Mouse (Mus musculus): ENCODE measurements around the gene C2cd5.

Gene C2cd5

GRCm38 (mm10) chr6:143041578-143041977, 58.4 kb downstream of the C2cd5 start:
- Histone ChIP-seq H3K4me3 (replicated peaks; ENCODE audit: low read length) (no peak overlapping the region), H3K36me3 (ENCODE audit: insufficient read depth, low read length) (peaks cover 79% of the 10 kb centered on the region), H3K9me3 (ENCODE audit: low read length) (no peaks in the 10 kb centered on the region), H3K4me1 (replicated peaks; ENCODE audit: low read depth, low read length) (no peaks in the 10 kb centered on the region), H3K27me3 (ENCODE audit: insufficient read depth, low read length) (no peaks in the 10 kb centered on the region)
- TF ChIP-seq NANOG (IDR thresholded peaks at IDR 0.05; ENCODE audit: borderline replicate concordance, low read length) (no peak), POU5F1 (IDR thresholded peaks at IDR 0.05; ENCODE audit: borderline replicate concordance, low read length) (no peak), CTCF (conservative IDR thresholded peaks at IDR 0.05; ENCODE audit: low read length) (no peak)

DNA sequence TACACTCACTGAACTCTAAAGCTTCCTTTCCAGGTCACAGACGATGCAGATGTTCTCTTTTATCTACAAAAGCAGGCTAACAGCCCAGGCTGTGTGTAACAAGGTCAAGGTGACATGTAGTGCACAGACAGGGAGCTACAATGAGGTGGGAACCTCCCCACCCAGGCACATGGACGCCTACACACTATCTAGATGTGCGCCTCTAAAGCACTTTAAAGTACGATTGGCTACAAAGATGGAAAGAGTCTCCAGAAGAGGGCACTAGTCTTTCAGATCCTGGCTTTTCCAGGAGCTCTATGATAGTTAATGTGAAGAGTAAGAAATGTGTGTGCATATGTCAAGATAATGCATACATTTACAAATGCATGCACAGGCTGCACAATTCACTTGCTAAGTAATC, 64.7 kb downstream of the C2cd5 start:
- TF ChIP-seq NANOG (IDR thresholded peaks at IDR 0.05; ENCODE audit: borderline replicate concordance, low read length) (no peak), CTCF (conservative IDR thresholded peaks at IDR 0.05; ENCODE audit: low read length) (peak; percentile 14)
- no peaks in the 10 kb centered on the region for H3K27me3 ChIP-seq (ENCODE audit: insufficient read depth, low read length)
- peaks cover 90% of the 10 kb centered on the region for H3K36me3 ChIP-seq (ENCODE audit: insufficient read depth, low read length)
- H3K9me3 ChIP-seq (ENCODE audit: low read length): no peaks in the 10 kb centered on the region
- peaks cover 14% of the 10 kb centered on the region for H3K4me1 ChIP-seq (replicated peaks; ENCODE audit: low read depth, low read length)
- no peak overlapping the region for H3K4me3 ChIP-seq (replicated peaks; ENCODE audit: low read length)

DNA sequence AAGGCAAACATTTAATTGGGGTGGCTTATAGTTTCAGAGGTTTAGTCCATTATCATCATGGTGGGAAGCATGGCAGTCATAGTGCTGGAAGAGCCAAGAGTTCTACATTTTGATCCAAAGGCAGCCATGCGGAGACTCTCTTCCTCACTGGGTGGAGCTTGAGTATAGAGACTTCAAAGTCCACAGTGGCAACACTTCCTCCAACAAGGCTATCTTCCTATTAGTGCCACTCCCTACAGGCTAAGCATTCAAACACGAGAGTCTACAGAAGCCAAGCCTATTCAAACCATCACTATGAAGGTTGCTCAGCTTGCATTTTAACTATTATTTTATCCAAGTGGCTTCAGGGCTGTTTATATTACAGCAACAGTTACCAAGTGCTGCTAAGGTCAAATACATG, 65.4 kb downstream of the C2cd5 start:
- Histone ChIP-seq H3K4me1 (replicated peaks; ENCODE audit: low read depth, low read length) (peaks cover 14% of the 10 kb centered on the region), H3K9me3 (ENCODE audit: low read length) (no peaks in the 10 kb centered on the region), H3K27me3 (ENCODE audit: insufficient read depth, low read length) (no peaks in the 10 kb centered on the region), H3K36me3 (ENCODE audit: insufficient read depth, low read length) (peaks cover 91% of the 10 kb centered on the region), H3K4me3 (replicated peaks; ENCODE audit: low read length) (no peak overlapping the region)
- TF ChIP-seq CTCF (conservative IDR thresholded peaks at IDR 0.05; ENCODE audit: low read length) (no peak), NANOG (IDR thresholded peaks at IDR 0.05; ENCODE audit: borderline replicate concordance, low read length) (no peak), POU5F1 (IDR thresholded peaks at IDR 0.05; ENCODE audit: borderline replicate concordance, low read length) (no peak)

- Histone ChIP-seq H3K36me3 (ENCODE audit: insufficient read depth, low read length) (peaks cover 86% of the 10 kb centered on the region), H3K9me3 (ENCODE audit: low read length) (no peaks in the 10 kb centered on the region), H3K4me1 (replicated peaks; ENCODE audit: low read depth, low read length) (peaks cover 13% of the 10 kb centered on the region), H3K27me3 (ENCODE audit: insufficient read depth, low read length) (no peaks in the 10 kb centered on the region), H3K4me3 (replicated peaks; ENCODE audit: low read length) (no peak overlapping the region)
- TF ChIP-seq CTCF (conservative IDR thresholded peaks at IDR 0.05; ENCODE audit: low read length): no peak
- no peak for TF ChIP-seq POU5F1 (IDR thresholded peaks at IDR 0.05; ENCODE audit: borderline replicate concordance, low read length)
- no peak for TF ChIP-seq NANOG (IDR thresholded peaks at IDR 0.05; ENCODE audit: borderline replicate concordance, low read length)
Measured at GRCm38 (mm10) chr6:143030521-143030920, 69.4 kb downstream of the C2cd5 start.

DNA sequence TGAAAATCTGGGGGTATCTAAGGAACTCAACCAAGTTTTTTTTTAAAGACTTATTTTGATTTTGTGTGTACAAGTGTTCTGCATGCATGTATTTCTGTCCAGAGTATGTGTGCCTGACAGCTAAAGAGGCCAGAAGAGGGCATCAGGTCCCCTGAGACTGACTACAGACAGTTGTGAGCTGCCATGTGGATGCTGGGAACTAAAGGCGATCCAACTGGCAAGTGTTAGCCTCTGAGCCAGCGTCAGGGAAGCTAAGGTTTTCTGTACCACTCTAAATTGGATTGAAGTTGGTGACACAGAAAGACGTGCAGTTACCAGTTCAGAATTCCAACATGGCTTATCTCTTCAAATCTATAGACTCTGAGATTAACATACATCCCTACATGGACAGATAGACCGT, 72.0 kb downstream of the C2cd5 start:
- Histone ChIP-seq H3K4me1 (replicated peaks; ENCODE audit: low read depth, low read length) (peaks cover 17% of the 10 kb centered on the region), H3K36me3 (ENCODE audit: insufficient read depth, low read length) (peaks cover 75% of the 10 kb centered on the region), H3K4me3 (replicated peaks; ENCODE audit: low read length) (no peak overlapping the region), H3K9me3 (ENCODE audit: low read length) (no peaks in the 10 kb centered on the region), H3K27me3 (ENCODE audit: insufficient read depth, low read length) (no peaks in the 10 kb centered on the region)
- TF ChIP-seq NANOG (IDR thresholded peaks at IDR 0.05; ENCODE audit: borderline replicate concordance, low read length) (no peak), CTCF (conservative IDR thresholded peaks at IDR 0.05; ENCODE audit: low read length) (no peak), POU5F1 (IDR thresholded peaks at IDR 0.05; ENCODE audit: borderline replicate concordance, low read length) (no peak)

GRCm38 (mm10) chr6:143027402-143027801, 72.5 kb downstream of the C2cd5 start:
- TF ChIP-seq NANOG (IDR thresholded peaks at IDR 0.05; ENCODE audit: borderline replicate concordance, low read length) (no peak), CTCF (conservative IDR thresholded peaks at IDR 0.05; ENCODE audit: low read length) (no peak), POU5F1 (IDR thresholded peaks at IDR 0.05; ENCODE audit: borderline replicate concordance, low read length) (no peak)
- peaks cover 74% of the 10 kb centered on the region for H3K36me3 ChIP-seq (ENCODE audit: insufficient read depth, low read length)
- no peaks in the 10 kb centered on the region for H3K27me3 ChIP-seq (ENCODE audit: insufficient read depth, low read length)
- H3K4me1 ChIP-seq (replicated peaks; ENCODE audit: low read depth, low read length): peaks cover 18% of the 10 kb centered on the region
- no peak overlapping the region for H3K4me3 ChIP-seq (replicated peaks; ENCODE audit: low read length)
- no peaks in the 10 kb centered on the region for H3K9me3 ChIP-seq (ENCODE audit: low read length)

DNA sequence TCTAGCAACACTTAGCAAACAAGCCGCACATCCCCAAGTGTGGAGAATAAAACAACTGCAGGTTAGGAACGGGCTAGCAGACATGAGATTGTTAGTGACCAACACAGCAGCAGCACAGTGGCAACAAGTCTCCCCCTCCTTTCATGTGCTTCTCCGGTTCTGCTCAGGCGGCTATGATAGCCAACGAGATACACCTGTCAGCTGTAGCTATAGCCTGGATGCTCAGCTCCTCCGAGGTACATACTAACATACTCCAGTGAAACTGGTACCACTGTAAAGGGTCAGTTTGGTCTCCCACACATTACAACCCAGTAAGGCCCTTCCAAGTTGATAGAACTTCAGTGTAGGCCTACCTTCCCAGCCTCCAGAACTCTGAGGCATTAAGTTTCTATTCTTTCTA, 76.2 kb downstream of the C2cd5 start:
- no peaks in the 10 kb centered on the region for H3K27me3 ChIP-seq (ENCODE audit: insufficient read depth, low read length)

DNA sequence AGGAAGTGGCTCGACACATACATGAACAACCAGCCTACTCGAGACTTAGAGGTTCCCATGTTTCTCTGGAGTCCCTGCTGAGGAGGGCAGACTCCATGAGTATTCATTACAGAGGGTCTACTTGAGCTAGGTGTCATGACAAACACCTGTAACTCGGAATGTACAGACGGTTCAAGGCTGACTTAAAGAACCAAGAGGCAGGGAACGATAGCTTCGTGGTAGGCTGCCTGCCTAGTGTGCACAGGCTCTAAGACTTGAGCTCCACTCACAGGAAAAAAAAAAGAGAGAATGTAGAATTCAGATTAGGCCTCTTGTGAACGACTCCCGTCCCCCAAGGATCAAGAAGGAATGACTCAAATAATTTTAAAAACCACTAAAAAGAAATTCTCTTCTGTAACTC, 78.2 kb downstream of the C2cd5 start:
- TF ChIP-seq CTCF (conservative IDR thresholded peaks at IDR 0.05; ENCODE audit: low read length) (no peak), NANOG (IDR thresholded peaks at IDR 0.05; ENCODE audit: borderline replicate concordance, low read length) (no peak), POU5F1 (IDR thresholded peaks at IDR 0.05; ENCODE audit: borderline replicate concordance, low read length) (no peak)
- H3K4me1 ChIP-seq (replicated peaks; ENCODE audit: low read depth, low read length): peaks cover 59% of the 10 kb centered on the region
- no peaks in the 10 kb centered on the region for H3K27me3 ChIP-seq (ENCODE audit: insufficient read depth, low read length)
- no peaks in the 10 kb centered on the region for H3K9me3 ChIP-seq (ENCODE audit: low read length)
- no peak overlapping the region for H3K4me3 ChIP-seq (replicated peaks; ENCODE audit: low read length)
- peaks cover 46% of the 10 kb centered on the region for H3K36me3 ChIP-seq (ENCODE audit: insufficient read depth, low read length)

More for the DNA sequence above, 76.2 kb downstream of the C2cd5 start:
- Histone ChIP-seq H3K9me3 (ENCODE audit: low read length) (no peaks in the 10 kb centered on the region), H3K36me3 (ENCODE audit: insufficient read depth, low read length) (peaks cover 49% of the 10 kb centered on the region), H3K4me1 (replicated peaks; ENCODE audit: low read depth, low read length) (peaks cover 44% of the 10 kb centered on the region), H3K4me3 (replicated peaks; ENCODE audit: low read length) (no peak overlapping the region)
- TF ChIP-seq NANOG (IDR thresholded peaks at IDR 0.05; ENCODE audit: borderline replicate concordance, low read length) (no peak), CTCF (conservative IDR thresholded peaks at IDR 0.05; ENCODE audit: low read length) (no peak), POU5F1 (IDR thresholded peaks at IDR 0.05; ENCODE audit: borderline replicate concordance, low read length) (no peak)

DNA sequence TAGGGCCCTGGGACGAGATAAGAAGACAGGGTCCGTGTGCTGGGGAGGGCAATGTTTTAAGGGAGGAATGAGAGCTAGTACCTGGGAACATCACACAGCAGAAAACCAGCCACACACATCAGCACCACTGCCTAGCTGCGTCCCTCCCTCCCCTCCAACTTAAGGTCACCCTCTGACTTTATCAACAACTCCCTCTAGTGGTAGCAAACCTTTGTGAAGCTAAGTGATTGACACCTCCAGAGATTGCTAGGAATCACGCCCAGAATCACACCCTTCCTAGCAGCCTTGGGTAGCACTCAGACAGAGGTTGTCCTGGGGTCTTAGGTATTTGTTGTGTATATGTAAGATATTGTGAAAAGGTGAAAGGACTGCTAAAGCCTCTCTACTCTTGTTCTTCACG, 79.3 kb downstream of the C2cd5 start:
- Histone ChIP-seq H3K4me1 (replicated peaks; ENCODE audit: low read depth, low read length) (peaks cover 65% of the 10 kb centered on the region), H3K9me3 (ENCODE audit: low read length) (no peaks in the 10 kb centered on the region), H3K4me3 (replicated peaks; ENCODE audit: low read length) (no peak overlapping the region), H3K36me3 (ENCODE audit: insufficient read depth, low read length) (peaks cover 43% of the 10 kb centered on the region), H3K27me3 (ENCODE audit: insufficient read depth, low read length) (no peaks in the 10 kb centered on the region)
- TF ChIP-seq POU5F1 (IDR thresholded peaks at IDR 0.05; ENCODE audit: borderline replicate concordance, low read length) (no peak), CTCF (conservative IDR thresholded peaks at IDR 0.05; ENCODE audit: low read length) (peak; percentile 58), NANOG (IDR thresholded peaks at IDR 0.05; ENCODE audit: borderline replicate concordance, low read length) (peak; percentile 80)
